Mouse (Mus musculus) E14TG2a.4 (cell line): ENCODE results near the gene Gm20683.

ENCODE experiments used
- CTCF ChIP-seq: conservative IDR thresholded peaks from 2 replicates; pipeline ENCODE4 v1.5.1; 2014; ENCODE audit warnings: low read length
- NANOG ChIP-seq: IDR thresholded peaks from 2 replicates; pipeline ENCODE4 v1.6.1; 2014; ENCODE audit warnings: borderline replicate concordance, low read length, mixed read lengths
- POU5F1 ChIP-seq: IDR thresholded peaks from 2 replicates; pipeline ENCODE4 v1.6.1; 2014; ENCODE audit warnings: low read length, borderline replicate concordance

DNA sequence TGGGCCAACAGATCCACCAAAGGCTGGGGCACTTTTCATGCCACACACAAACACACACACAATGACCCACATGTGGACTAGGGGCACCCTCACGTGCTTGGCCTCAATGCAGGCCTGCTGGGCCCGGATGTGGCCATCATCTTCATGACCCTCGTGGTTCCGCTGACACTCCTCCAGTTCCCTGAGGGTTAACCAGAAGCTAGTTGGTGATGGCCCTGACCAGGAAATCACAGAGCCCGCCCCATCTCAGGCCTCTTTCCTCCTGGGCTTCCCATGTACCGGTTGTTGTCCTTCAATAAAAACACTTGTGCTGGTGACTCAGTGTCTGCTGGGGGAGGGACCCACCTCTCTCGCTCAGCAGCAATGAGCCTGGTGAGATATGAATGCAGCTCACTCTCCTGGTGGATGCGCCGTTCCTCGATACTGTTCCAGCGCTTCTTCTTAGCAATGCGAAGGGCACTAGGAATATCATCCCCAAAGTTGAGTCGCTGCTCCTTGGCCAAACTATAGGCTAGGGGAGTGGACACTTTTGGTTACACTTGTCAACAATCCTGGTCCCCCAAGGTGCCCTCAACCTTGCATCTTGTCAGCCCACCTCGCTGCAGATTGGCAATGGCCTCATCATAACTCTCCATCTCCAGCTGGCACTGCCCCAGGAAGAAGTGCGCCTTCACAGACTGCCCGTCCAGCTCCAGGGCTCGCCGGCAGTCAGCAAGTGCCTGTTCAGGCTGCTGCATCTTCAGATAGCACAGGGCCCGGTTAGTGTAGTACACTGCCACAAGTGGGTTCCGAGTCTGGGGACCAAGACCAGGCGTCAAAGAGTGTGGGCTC, 9.9 kb downstream of the Gm20683 start:
- TF ChIP-seq CTCF (no peak), NANOG (no peak), POU5F1 (no peak)
